Mouse (Mus musculus) CH12.LX (cell line): ENCODE results near the gene Thap2. TPM values are rescaled to one million over a fixed set of nuclear protein-coding genes. Genes with fewer than 3 reads are reported as not detected.

ENCODE experiments used
- DNase-seq: peaks from one replicate; pipeline ENCODE4 v3.0.0-alpha.2; 2013; ENCODE audit errors: extremely low read depth
- H3K27ac ChIP-seq: 2 replicates; pipeline ENCODE4 v1.5.1; 2012; ENCODE audit warnings: low read depth, mild to moderate bottlenecking, control low read depth, moderate library complexity; ENCODE audit not compliant: insufficient read depth
- H3K27me3 ChIP-seq: replicated peaks from 2 replicates; pipeline ENCODE3; 2012; ENCODE audit warnings: inconsistent platforms
- H3K36me3 ChIP-seq, 2 experiments: replicated peaks in 1 of 2; 2 replicates each; pipeline versions ENCODE3 to v1.6.1; 2012; ENCODE audit warnings: inconsistent platforms in 1 of 2, low read length in 1 of 2, mild to moderate bottlenecking in 1 of 2, mixed read lengths in 1 of 2, moderate library complexity in 1 of 2; ENCODE audit not compliant: control insufficient read depth in 1 of 2, insufficient read depth in 1 of 2
- H3K4me1 ChIP-seq, 2 experiments: 2 replicates each; pipeline ENCODE4 v1.6.1; 2012; ENCODE audit warnings: inconsistent platforms in 1 of 2, moderate library complexity in 1 of 2; ENCODE audit not compliant: insufficient read depth in 2 of 2, control insufficient read depth in 1 of 2
- H3K4me2 ChIP-seq: 2 replicates; pipeline ENCODE4 v1.6.1; 2012; ENCODE audit warnings: low read depth, mild to moderate bottlenecking, control low read depth; ENCODE audit not compliant: poor library complexity, insufficient read depth, severe bottlenecking
- H3K4me3 ChIP-seq, 3 experiments: fragments of 150-350 bp in 1 of 3; sonication (generic) in 1 of 3; replicated peaks in 1 of 3; 2 replicates each; pipeline versions ENCODE3 to v1.5.1; 2011 to 2012; ENCODE audit warnings: low read depth in 2 of 3, low read length in 2 of 3, mild to moderate bottlenecking in 2 of 3, moderate library complexity in 2 of 3, control low read depth in 1 of 3, improper control_type of control experiment in 1 of 3, inconsistent platforms in 1 of 3, mixed read lengths in 1 of 3; ENCODE audit not compliant: poor library complexity in 1 of 3
- H3K79me2 ChIP-seq: replicated peaks from 2 replicates; pipeline ENCODE4 v1.6.1; 2012; ENCODE audit warnings: mild to moderate bottlenecking, moderate library complexity; ENCODE audit not compliant: control insufficient read depth, poor library complexity, insufficient read depth, severe bottlenecking; ENCODE audit errors: extremely low read depth
- H3K9ac ChIP-seq: 2 replicates; pipeline ENCODE4 v1.6.1; 2012; ENCODE audit warnings: low read depth, mild to moderate bottlenecking, control low read depth, moderate library complexity; ENCODE audit not compliant: insufficient read depth
- H3K9me3 ChIP-seq: replicated peaks from 2 replicates; pipeline ENCODE3; 2012; ENCODE audit warnings: low read length, inconsistent platforms, mixed read lengths
- BHLHE40 ChIP-seq: IDR thresholded peaks from 2 replicates; pipeline ENCODE4 v1.6.1; 2011; ENCODE audit warnings: mild to moderate bottlenecking, low read depth, low read length, improper control_type of control experiment
- CHD1 ChIP-seq: IDR thresholded peaks from 2 replicates; pipeline ENCODE4 v1.6.1; 2012; ENCODE audit warnings: low read depth, low read length, improper control_type of control experiment, inconsistent platforms
- CHD2 ChIP-seq: IDR thresholded peaks from 2 replicates; pipeline ENCODE4 v1.6.1; 2011; ENCODE audit warnings: low read length, improper control_type of control experiment
- CTCF ChIP-seq, 2 experiments: IDR thresholded peaks in 1 of 2; conservative IDR thresholded peaks in 1 of 2; 2 replicates each; pipeline ENCODE4 v1.5.1; 2011 to 2012; ENCODE audit warnings: low read depth in 2 of 2, low read length in 2 of 2, improper control_type of control experiment in 1 of 2, inconsistent platforms in 1 of 2, mild to moderate bottlenecking in 1 of 2, moderate library complexity in 1 of 2
- E2F4 ChIP-seq: IDR thresholded peaks from 2 replicates; pipeline ENCODE4 v1.6.1; 2011; ENCODE audit warnings: low read depth, low read length, improper control_type of control experiment; ENCODE audit not compliant: insufficient replicate concordance
- ELF1 ChIP-seq: IDR thresholded peaks from 2 replicates; pipeline ENCODE4 v1.6.1; 2014; ENCODE audit warnings: low read depth, mild to moderate bottlenecking, inconsistent platforms, low read length, improper control_type of control experiment
- EP300 ChIP-seq: IDR thresholded peaks from 2 replicates; pipeline ENCODE4 v1.6.1; 2011; ENCODE audit warnings: low read length, improper control_type of control experiment
- ETS1 ChIP-seq: conservative IDR thresholded peaks from 2 replicates; pipeline ENCODE4 v1.6.1; 2012; ENCODE audit warnings: low read depth, mild to moderate bottlenecking, inconsistent platforms, low read length, improper control_type of control experiment, moderate library complexity
- HCFC1 ChIP-seq: IDR thresholded peaks from 2 replicates; pipeline ENCODE4 v1.6.1; 2012; ENCODE audit warnings: low read depth, mild to moderate bottlenecking, inconsistent platforms, low read length, improper control_type of control experiment
- JUN ChIP-seq: IDR thresholded peaks from 2 replicates; pipeline ENCODE4 v1.6.1; 2011; ENCODE audit warnings: low read depth, mild to moderate bottlenecking, low read length, improper control_type of control experiment, moderate library complexity; ENCODE audit not compliant: insufficient read depth
- JUND ChIP-seq: conservative IDR thresholded peaks from 2 replicates; pipeline ENCODE4 v1.6.1; 2011; ENCODE audit warnings: low read depth, low read length, improper control_type of control experiment
- MAX ChIP-seq: IDR thresholded peaks from 2 replicates; pipeline ENCODE4 v1.6.1; 2011; ENCODE audit warnings: low read length, improper control_type of control experiment
- MAZ ChIP-seq: IDR thresholded peaks from 2 replicates; pipeline ENCODE4 v1.6.1; 2012; ENCODE audit warnings: low read depth, mild to moderate bottlenecking, inconsistent platforms, low read length, improper control_type of control experiment, moderate library complexity
- MEF2A ChIP-seq: IDR thresholded peaks from 2 replicates; pipeline ENCODE4 v1.6.1; 2014; ENCODE audit warnings: low read depth, mild to moderate bottlenecking, inconsistent platforms, low read length, improper control_type of control experiment, borderline replicate concordance
- MXI1 ChIP-seq: IDR thresholded peaks from 2 replicates; pipeline ENCODE4 v1.6.1; 2011; ENCODE audit warnings: mild to moderate bottlenecking, low read depth, low read length, improper control_type of control experiment
- MYC ChIP-seq: IDR thresholded peaks from 2 replicates; pipeline ENCODE4 v1.6.1; 2011; ENCODE audit warnings: low read depth, mild to moderate bottlenecking, improper control_type of control experiment, low read length
- NRF1 ChIP-seq: IDR thresholded peaks from 2 replicates; pipeline ENCODE4 v1.6.1; 2014; ENCODE audit warnings: low read depth, mild to moderate bottlenecking, inconsistent platforms, low read length, improper control_type of control experiment, moderate library complexity
- POLR2A ChIP-seq: IDR thresholded peaks from 2 replicates; pipeline ENCODE4 v1.6.1; 2011; ENCODE audit warnings: low read depth, mild to moderate bottlenecking, improper control_type of control experiment, low read length
- SIN3A ChIP-seq: IDR thresholded peaks from 2 replicates; pipeline ENCODE4 v1.6.1; 2012; ENCODE audit warnings: low read length, improper control_type of control experiment, inconsistent platforms
- UBTF ChIP-seq: IDR thresholded peaks from 2 replicates; pipeline ENCODE4 v1.6.1; 2012; ENCODE audit warnings: low read depth, mild to moderate bottlenecking, inconsistent platforms, low read length, improper control_type of control experiment, moderate library complexity
- USF1 ChIP-seq: IDR thresholded peaks from 2 replicates; pipeline ENCODE4 v1.6.1; 2014; ENCODE audit warnings: low read depth, mild to moderate bottlenecking, inconsistent platforms, low read length, improper control_type of control experiment
- ZMIZ1 ChIP-seq: IDR thresholded peaks from 2 replicates; pipeline ENCODE4 v1.6.1; 2012; ENCODE audit warnings: low read depth, mild to moderate bottlenecking, inconsistent platforms, low read length, improper control_type of control experiment
- dilution Hi-C: fragments of 300-500 bp; cut with MboI; formaldehyde crosslinking; loops from 2 replicates; pipeline ENCODE4 v1.14.3; 2020; ENCODE audit warnings: low sequenced_read_pairs; ENCODE audit not compliant: extremely low pct_unique_long_range_greater_than_20kb, extremely low pct_ligation_motif_present
- in situ Hi-C: fragments of 300-500 bp; cut with MboI; formaldehyde crosslinking; loops from 3 replicates; pipeline ENCODE4 v1.14.3; 2019; ENCODE audit warnings: low sequenced_read_pairs, low pct_ligation_motif_present, low pct_unique_long_range_greater_than_20kb, mixed read lengths
- polyA plus RNA-seq: library from polyadenylated mRNA; unstranded; fragments of >175 nt; gene quantifications from 2 replicates; pipeline ENCODE4 v1.2.1, GENCODE M21; 2012; ENCODE audit warnings: low read depth; ENCODE audit not compliant: insufficient read length
- total RNA-seq, 2 experiments: library from RNA; depleted of rRNA; stranded (reverse); fragments of 300-350 nt in 1 of 2; fragments of >200 nt in 1 of 2; gene quantifications; 2 replicates each; pipeline ENCODE4 v1.2.3; 2012 to 2014

Thap2 gene
- total and polyA plus RNA-seq, 3 experiments, result 4.8 to 11.3 (median 7.9) TPM

GRCm38 (mm10) chr10:115381506-115382084 lies 2.6 kb downstream of the Thap2 start:
- Histone ChIP-seq H3K4me3 (peak overlapping the region in 1 of 3 experiments; percentile 96), H3K4me2 (peak overlapping the region; percentile 69), H3K36me3 (peaks cover 5 to 19% of the 10 kb centered on the region in 2 experiments), H3K9ac (peak overlapping the region; percentile 79; the same call in 1 of the 2 replicates), H3K4me1 (peaks cover 3 to 29% of the 10 kb centered on the region in 2 experiments), H3K27me3 (no peaks in the 10 kb centered on the region), H3K9me3 (no peaks in the 10 kb centered on the region), H3K79me2 (peaks cover 69% of the 10 kb centered on the region), H3K27ac (peak overlapping the region; percentile 83; the same call in 1 of the 2 replicates)
- dilution Hi-C loops, result no loop called here
- TF ChIP-seq ZMIZ1 (0 out of 2 replicates have a peak, but pooled peaks have one; percentile 49), CHD1 (peak; percentile 82; the same call in 1 of the 2 replicates), SIN3A (0 out of 2 replicates have a peak, but pooled peaks have one; percentile 28), JUN (peak; percentile 78), JUND (peak; percentile 93), USF1 (no peak), CTCF (conservative IDR thresholded peaks at IDR 0.05 in 1 of 2, IDR thresholded peaks at IDR 0.05 in 1 of 2; ENCODE audit: low read depth in 2 of 2, low read length in 2 of 2) (no peak), MEF2A (peak; percentile 18; the same call in 1 of the 2 replicates), MAZ (peak; percentile 48; the same call in 1 of the 2 replicates), ETS1 (peak; percentile 21; the same call in 1 of the 2 replicates), ELF1 (no peak), EP300 (peak; percentile 64; the same call in 1 of the 2 replicates)
- DNase-seq, result peak; percentile 60
- in situ Hi-C loops, result no loop called here

DNA sequence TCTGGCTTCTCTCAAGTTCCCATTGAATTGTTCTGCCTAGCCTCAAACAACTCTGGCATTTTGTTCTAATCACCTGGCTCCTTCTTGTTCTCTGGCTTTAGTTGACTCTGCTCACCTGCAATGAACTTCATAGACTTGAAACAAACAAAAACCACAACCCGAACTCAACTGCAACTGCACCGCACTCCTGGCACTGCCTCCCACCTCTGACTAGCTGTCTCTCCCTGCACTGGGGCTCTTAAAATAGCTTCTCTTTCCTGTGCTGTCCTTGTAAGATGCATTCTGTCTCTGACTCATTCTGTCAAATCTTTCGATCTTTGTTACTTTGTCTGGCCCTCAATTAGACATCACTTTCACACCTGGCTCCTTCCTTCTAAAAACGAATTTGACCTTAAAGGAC lies 21.1 kb downstream of the Thap2 start:
- Histone ChIP-seq H3K36me3 (peaks cover 2 to 5% of the 10 kb centered on the region in 2 experiments), H3K27ac (peak overlapping the region; percentile 83; the same call in 1 of the 2 replicates), H3K9ac (peak overlapping the region; percentile 73), H3K9me3 (no peaks in the 10 kb centered on the region), H3K27me3 (no peaks in the 10 kb centered on the region), H3K4me2 (peak overlapping the region; percentile 71), H3K4me3 (peak overlapping the region in 2 of 3 experiments; percentile 46 to 54), H3K79me2 (peaks cover 10% of the 10 kb centered on the region; the same call in 1 of the 2 replicates), H3K4me1 (peaks cover 23 to 51% of the 10 kb centered on the region in 2 experiments)
- TF ChIP-seq MEF2A (0 out of 2 replicates have a peak, but pooled peaks have one; percentile 25), POLR2A (no peak; the same call in 1 of the 2 replicates), EP300 (no peak), ETS1 (no peak), BHLHE40 (0 out of 2 replicates have a peak, but pooled peaks have one; percentile 5), MYC (no peak), ELF1 (no peak), HCFC1 (no peak), MXI1 (no peak), CHD2 (no peak), CTCF (conservative IDR thresholded peaks at IDR 0.05 in 1 of 2, IDR thresholded peaks at IDR 0.05 in 1 of 2; ENCODE audit: low read depth in 2 of 2, low read length in 2 of 2) (no peak), NRF1 (no peak), JUN (no peak), MAX (no peak), UBTF (no peak), JUND (no peak), E2F4 (no peak)
- in situ Hi-C loops (no loop called here), dilution Hi-C loops (no loop called here)
- DNase-seq, result no peak
